Mouse (Mus musculus) lung, adult 10 weeks (tissue): ENCODE data around the gene Melk. TPM values are rescaled to one million over a fixed set of nuclear protein-coding genes. Genes with fewer than 3 reads are reported as not detected.

Source experiments
- polyA plus RNA-seq: library from polyadenylated mRNA; stranded (reverse); fragments of 350-450 nt; fragmentation: Illumina TruSeq; extraction: RNeasy Lipid Tissue Mini Kit (QIAGEN cat#74804); gene quantifications from one replicate; pipeline ENCODE4 v1.2.3, GENCODE M21; 2014; ENCODE audit warnings: low read depth, low replicate concordance; ENCODE audit not compliant: insufficient read depth

Gene Melk
- polyA plus RNA-seq: 0.44 TPM

DNA sequence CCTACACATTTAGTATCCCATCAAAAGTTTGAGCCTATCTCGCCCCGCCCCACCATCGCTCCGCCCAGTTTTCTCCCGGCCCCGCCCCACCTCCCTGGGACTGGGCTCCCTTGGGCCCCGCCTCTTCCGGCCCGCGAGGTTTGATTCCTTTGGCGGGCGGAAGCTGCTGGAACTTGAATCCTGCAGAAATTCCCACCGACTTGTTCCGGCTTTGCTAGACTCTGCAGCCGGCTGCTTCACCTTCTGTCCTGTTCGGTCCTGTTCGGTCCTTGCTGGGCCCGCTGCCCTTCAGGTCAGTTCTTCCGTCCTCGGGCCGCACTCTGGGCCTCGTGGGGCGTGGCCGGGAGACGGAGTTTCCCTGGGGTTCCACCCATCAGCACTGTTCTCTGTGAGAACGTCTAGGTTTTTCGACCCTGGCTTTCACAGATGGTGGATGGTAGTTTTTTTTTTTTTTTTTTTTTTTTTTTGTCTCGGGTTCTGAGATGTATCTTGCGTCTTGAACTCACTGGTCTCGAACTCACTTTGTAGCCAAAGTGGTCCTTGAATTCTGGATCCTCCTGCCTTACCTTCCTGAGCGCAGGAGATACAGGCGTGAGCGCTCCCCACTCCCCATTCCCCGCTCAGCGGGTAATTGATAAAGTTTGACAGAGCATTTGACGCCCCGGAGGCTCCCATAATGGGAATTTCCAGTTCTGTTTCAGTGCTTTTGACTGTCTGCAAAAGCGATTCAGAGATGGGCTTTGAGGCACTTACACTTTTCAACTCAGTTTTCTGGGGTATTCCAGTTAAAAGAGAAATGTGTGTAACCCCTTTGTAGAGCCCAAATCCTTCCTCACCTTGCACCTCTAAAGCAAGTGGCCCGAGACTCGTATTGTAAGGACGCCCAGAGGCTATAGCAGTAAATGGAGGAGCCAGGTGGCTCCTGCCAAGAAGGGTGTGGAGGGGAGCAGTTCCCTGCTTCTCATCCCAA lies at the start of gene Melk:
Gene Melk (plus strand): TSS at position 96 of the 970 bp plus-strand sequence.

Other genes with a start within 250 kb of the Melk start
- gene Gne, start 216.7 kb upstream of the Melk start, polyA plus RNA-seq: 19.0 TPM
- 11.8 TPM for gene Rnf38, start 67.1 kb upstream of the Melk start, polyA plus RNA-seq